Mouse (Mus musculus): ENCODE measurements around the gene Pigp.
A peak's percentile ranks its signal among the peaks of the same experiment; 100 is the strongest.

Gene Pigp

DNA sequence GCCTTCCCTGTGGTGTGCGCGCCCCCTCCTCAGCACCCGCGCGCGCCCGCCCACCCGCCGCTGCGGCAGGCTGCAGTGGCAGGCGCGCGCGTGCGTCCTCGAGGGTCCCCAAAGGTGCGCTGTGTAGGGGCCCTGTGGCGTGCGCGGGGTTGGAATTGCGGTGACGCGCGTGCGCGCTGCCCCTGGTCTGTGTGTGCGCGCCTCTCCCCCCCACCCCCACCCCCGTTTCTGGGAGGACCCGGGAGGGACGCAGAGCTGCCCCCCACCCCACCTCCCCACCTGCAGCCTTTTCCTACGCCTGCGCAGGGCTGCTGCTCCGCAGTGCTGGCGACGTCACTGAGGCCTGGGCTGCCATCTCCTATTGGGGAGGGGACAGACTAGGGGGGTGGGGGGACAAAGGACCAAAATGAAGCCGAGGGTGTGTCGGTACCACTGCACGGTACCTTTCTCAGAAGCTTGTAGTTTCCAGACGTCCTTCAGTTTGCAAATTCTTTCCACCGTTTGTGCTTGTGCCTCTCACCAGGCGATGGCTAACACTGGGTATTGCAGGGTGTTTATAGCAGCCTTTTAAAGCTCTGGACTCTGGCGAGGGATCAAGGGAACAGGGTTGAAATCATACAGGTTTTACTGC, at the start of gene Pigp:
TSS of gene Pigp (minus strand) at position 542 of the 631 bp plus-strand sequence.
- DNase-seq (ENCODE audit: low spot score): peak; percentile 88

DNA sequence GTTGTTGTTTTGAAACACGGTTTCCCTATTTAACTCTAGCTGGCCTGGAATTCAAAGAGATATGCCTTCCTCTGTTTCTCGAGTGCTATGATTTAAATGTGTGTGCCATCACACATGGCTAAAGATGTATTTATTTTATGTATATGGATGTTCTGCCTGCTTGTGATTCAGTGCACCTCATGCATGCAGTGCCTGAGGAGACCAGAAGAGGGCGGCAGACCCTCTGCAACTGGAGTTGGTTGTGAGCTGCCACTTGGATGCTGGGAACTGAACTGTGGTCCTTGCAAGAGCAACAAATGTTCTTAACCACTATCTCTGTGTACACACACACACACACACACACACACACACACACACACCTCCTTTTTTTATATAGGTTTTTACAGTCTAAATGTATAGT, 48.9 kb upstream of the Pigp start:
- no peak for DNase-seq (ENCODE audit: low spot score)

DNA sequence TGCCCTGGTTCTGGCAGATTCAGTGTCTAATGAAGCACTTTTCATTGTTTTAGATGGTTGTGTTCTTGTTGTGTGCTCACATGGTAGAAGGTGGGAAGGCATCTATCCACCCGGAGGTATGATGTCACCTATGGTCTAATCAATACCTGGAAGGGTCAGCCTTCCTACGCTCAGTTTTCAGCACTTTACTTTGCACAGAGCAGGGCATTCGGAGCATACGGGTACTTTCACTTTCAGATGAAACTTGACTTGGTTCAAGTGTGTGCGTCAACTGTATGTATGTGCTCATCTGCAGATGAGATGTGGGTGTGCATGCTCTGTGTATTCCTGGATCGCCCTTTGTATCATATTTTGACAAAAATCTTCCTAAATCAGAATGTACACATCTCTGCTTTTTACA, 42.5 kb upstream of the Pigp start:
- DNase-seq (ENCODE audit: low spot score): no peak

DNA sequence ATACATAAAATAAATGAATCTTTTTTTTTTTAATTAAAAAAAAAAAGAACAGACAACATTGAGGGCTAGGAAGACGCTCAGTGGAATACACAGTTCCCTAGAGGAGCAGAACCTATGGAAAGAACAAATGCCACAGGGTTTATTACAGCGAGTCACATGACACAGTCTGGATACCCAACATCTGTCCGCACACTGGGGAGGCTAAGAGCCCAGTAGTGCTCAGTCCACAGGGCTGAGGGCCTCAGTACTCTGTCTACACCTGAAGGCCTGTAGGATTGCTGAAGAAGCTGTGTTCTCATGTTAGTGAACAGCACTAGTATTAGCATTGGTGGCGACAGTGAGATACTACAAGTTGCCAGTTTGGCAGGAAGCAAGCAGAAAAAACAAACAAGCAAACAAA, 41.1 kb upstream of the Pigp start:
- no peak for DNase-seq (ENCODE audit: low spot score)

DNA sequence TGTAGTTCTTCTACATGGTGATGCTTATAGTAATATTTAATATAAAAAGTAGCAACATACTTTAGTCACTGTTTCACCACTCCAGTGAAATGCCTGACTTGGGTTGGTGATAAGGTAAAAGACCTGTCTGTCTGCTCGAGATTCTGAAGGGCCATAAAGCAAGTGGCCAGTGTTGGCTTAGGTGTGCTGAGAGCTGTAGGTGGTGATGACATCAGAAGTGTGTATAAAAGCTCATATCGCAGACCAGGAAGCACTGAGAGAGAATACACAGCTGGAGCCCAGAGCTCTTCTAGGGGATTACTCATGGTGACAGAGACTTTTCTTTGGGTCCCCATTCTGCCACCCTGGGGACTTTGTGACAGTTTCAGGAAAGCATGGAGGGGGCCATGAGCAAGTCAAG, 40.6 kb upstream of the Pigp start:
- no peak for DNase-seq (ENCODE audit: low spot score)

DNA sequence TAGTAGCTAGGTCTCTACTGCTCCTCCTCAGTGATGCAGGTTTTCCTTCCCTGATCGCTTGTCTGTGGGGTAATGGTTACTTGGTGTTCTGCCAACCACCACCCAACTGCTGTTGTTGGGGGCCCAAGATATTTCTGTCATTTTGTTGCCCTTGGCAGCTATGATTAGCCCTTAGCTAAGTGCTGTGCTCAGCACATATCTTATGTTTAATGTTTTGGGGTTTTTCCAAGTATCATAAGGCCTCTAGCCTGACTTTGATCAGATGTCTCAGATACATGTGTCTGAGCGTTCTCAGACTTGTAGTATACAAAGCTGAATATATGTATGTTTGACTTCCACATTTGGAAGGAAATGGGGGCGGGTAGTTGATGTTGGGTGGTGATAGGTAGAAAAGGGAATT, 39.6 kb upstream of the Pigp start:
- DNase-seq (ENCODE audit: low spot score): no peak

DNA sequence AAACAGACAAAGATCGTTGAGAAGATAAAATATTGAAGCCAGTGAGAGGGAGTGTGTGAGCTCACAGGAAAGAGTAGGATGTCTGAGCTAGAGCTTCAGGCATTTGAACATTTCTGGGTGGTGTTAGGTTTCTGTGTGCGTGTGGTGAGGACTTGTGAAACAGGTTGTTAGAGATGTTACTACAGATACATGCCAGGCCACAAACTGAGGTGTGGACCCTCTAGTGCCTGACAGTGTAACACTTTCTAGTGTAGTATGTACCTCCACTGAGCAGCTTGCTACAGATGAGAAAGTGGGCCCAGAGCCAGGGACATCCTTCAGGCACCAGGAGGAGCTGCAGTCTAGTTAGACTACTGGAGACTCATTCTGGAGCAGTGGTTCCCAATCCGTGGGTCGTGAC, 30.5 kb upstream of the Pigp start:
- no peak for DNase-seq (ENCODE audit: low spot score)

DNA sequence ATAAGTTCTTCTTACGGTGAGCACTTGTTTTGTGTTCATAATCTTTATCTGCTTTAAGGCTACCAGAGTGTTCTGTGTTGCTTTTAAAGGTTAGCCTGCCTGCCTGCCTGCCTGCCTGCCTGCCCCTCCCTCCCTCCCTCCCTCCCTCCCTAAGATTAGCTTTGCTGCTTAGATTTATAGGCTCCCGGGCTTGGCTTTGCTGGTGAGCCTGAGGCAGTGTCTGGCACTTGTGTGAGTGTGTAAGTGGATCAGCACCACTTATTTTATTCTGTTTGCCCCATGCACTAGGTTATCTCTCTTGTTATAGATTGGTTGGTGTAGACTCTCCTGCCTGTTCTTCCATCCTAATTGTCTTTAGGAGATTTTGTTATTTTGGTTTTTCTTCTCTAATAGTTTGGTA, 30.0 kb upstream of the Pigp start:
- DNase-seq (ENCODE audit: low spot score): peak; percentile 28

DNA sequence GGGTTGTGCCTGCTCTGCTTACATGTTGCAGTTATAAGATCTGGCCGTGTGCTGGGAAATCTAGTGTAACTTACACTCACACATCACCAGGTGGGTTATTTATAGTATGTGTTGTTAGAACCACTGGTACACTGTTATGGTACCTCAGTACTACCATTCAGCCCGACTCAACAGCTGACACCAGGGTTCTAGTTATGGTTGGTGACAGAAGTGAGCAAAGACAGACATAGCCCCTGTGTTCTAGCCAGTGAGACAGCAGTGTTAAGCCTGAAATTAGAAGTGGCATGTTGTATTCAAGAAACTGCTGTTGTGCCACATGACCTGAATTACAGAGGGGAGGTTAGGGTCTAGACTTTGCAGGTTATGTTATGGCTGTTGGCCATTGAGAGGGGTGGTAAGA, 27.5 kb upstream of the Pigp start:
- DNase-seq (ENCODE audit: low spot score): no peak

DNA sequence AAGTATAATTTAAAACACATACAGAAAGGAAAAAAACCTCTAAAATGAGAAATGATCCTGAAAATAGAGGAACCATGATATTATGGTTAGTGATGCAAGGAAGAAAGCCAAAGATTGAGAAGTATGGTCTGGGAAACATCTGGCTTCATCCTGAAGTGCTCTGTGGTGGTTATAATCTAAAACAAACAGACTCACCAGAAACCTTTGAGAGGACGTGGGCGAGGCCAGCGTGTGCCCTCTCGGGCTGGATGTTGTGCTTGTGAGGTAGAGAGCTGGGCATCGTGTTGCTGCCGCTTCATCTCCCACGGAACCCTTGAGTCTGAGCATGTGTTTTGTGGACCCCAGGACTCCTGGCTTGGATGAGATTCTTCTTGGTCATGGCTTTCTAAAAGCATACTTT, 25.0 kb upstream of the Pigp start:
- DNase-seq (ENCODE audit: low spot score): no peak

DNA sequence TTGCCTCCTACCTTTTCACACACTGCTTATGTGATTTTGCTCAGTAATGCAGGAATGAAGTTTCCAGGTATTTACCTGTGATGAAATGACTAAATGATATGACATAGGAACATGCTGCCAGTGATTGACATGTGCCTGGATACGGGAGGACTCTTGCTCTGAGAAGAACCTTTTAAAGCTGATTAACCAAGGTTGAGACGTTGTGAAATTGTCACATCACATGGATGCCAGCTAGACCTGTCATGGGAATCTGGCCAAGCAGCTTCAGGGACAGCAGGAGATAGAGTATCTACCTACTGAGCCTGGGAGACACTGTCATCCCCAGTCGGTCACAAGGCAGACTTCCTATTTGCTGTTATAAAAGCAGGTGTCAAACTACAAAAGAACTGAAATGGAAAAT, 23.4 kb upstream of the Pigp start:
- no peak for DNase-seq (ENCODE audit: low spot score)

DNA sequence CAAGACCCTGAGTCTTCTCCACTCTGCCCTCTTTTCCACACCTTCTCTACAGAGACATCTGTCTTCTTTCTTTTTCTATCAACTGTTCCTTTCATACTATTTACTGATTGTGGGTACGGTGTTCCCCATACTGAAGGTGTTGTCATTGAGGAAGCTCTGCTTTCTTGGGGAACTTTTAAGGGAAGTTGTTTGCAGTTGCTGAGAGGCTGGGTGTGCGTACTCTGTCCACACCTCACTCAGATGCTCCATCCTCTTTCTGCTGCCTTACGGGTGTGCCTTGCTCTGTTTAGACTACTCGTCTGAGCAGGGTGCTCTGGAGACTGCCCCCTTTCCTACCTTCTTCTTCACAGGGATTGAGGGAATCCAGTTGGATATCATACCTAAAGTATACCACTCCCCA, 20.7 kb upstream of the Pigp start:
- DNase-seq (ENCODE audit: low spot score): no peak

DNA sequence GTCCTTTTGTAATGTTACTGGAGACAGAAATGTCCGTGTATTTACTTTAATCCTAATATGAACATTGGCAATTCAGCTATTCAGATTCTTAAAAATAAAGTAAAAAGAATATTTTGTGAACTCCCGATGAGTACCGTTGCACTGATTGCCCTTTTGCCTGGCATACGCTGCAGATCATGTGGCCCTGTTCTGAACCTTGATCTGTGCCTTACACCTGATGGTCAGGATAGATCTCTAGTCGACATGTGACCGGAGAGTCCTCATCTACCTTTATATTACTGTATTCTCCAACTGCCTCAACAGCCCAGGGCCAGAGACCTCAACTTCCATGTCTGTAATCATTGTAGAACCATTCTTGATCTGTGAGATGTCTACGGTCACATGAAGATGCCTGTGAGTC, 16.0 kb upstream of the Pigp start:
- DNase-seq (ENCODE audit: low spot score): no peak

DNA sequence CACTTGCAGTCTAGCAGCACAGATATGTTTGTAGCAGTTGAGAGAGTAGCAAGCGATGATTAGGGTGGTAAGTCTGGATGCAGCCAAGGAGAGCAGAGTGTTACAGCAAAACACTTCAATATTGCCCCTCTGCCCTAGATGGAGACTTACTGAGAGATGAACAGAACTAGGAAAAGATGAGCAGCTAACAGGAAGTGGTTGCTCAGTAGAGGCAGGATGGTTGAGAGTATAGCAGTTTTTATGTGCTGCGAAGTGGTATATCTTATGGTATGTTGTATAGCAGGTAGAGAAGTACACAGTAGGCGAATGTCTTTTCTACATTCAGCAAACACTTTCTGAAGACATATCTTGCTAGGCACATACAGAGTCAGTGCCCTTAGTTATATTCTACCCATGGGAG, 11.6 kb upstream of the Pigp start:
- DNase-seq (ENCODE audit: low spot score): no peak

DNA sequence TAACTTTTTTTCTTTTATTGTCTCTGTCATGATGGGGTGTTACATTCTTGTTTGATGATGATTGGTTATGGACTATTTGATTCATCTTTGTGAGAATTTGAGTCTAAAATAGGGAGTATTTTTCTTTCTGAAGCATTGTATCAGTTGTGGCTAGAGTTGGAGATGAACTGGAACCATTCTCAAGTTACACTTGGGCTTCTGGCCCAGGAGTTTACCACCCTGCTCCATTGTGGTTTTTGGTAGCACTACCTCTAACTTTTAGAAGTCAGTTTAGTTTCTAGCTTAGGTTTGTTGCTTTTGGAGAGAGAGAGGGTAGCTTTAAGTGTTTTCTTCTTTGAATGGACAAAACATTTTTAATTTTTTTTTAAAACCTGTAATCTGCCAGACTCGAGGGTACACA, 7.7 kb upstream of the Pigp start:
- no peak for DNase-seq (ENCODE audit: low spot score)

DNA sequence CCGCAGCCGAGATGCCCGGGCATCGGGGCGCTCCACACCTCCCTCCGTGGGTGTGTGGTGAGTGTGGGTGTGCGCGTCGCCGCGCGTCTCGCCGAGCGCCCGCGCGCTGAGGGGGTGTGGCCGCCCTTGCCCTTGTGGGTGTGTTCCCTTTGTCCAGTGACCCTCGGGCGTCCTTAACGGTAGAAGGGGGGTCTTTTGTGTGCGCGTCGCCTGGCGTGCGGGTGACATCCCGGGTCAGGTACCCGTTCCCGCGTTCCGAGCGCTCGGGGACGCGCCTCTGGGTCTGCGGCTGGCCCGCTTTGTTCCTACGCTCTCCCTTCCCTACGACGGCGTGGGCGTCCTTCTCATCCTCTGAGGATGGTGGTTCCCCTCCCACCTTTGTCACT, 734 bp downstream of the Pigp start:
- peak; percentile 86 for DNase-seq (ENCODE audit: low spot score)

DNA sequence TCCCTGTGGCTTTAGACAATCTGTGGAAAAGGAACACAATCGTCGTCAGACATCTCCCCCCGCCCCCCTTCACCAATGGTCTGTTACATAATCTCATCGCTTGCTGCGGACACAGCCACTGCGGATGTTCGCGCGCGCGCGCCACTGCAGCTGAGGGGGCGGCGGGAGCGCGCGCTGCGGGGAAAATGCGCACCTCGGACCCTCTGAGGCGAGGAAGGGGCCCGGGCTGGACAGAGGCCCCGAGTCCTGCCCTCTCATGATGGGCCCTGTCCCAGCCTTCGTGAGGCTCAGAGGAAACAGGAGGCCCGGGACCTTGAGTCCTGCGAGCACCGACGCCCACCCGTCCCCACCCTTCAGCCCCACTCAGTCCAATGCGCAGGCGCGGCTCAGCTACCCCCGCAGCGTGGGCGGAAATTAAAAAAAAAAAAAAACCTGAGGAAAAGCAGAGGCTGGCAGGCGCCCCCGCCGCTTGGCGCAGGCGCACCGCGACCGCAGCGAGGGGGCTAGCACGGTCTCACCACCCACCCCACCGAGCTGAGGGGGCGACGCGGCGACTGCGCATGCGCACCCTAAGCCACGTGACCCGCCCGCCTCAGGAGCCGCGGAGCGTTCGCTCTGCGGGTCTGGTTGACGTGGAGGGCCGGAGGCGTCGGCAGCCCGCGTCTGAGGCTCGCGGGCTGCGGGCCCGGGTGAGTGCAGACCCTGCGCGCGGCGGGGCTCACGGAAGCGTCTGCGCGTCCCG, 1.3 kb downstream of the Pigp start, which contains the start of gene Ttc3:
TSS of gene Ttc3 (plus strand) at position 446 of the 742 bp plus-strand sequence.
- peak; percentile 93 for DNase-seq (ENCODE audit: low spot score)

DNA sequence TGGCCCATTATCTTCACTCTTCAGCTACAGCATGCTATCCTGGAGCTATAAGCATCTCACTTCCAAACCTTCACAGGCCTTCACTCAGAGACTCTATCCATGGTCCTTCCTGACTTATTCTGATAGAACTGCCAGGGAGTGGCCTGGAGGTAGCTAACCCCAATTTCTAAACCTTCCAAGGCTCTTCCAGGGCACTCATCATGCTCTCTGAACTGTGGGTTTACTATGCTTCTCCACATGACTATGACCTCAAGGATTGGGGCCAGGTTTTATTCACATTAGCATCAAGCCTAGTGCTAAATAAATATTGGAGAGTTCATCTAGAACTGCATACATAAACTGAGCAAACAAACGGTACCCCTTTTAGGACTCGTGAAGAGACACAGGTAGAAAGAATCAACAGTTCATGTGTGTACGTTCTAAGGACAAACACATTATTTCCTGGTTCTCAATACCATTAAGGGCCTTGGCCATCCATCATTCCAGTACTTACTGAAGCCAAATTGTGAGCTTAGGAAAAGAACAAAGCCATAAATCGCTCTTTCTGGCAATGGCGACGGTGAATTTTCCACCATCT, 2.0 kb downstream of the Pigp start:
- no peak for DNase-seq (ENCODE audit: low spot score)

DNA sequence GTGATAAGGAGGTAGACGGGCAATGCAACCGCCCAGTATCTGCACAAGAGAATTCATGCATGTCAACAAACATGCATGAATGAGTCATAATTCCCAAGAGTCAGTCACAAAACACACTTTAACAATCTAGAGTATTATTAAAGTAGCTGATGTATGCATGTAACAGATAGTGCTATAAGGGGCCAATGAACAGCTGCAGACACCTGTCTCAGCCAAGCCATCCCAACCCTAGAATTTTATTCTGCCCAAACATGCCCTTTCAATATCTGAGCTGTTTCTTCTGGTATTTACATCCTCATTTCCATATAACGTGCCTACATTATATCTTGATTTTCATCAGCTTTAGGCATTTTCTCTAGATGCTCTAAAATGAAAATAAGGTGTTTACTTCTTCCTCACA, 6.2 kb downstream of the Pigp start:
- DNase-seq (ENCODE audit: low spot score): no peak

DNA sequence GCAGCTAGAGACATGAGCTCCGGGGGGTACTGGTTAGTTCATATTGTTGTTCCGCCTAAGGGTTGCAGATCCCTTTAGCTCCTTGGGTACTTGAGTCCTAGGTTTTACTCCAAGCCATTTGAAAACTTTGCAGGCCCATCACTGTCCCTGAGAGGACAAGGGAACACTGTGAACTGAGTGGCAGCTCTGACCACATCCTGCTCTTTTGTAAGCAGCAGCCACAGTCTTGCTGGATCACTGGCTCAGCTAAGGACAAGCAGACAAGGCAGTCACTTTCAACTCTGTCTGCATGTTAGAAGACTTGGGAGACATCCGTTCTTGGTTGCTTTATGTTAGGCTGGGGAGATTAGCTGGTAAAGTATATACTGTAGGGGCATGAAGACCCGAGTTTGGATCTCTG, 7.8 kb downstream of the Pigp start:
- no peak for DNase-seq (ENCODE audit: low spot score)

DNA sequence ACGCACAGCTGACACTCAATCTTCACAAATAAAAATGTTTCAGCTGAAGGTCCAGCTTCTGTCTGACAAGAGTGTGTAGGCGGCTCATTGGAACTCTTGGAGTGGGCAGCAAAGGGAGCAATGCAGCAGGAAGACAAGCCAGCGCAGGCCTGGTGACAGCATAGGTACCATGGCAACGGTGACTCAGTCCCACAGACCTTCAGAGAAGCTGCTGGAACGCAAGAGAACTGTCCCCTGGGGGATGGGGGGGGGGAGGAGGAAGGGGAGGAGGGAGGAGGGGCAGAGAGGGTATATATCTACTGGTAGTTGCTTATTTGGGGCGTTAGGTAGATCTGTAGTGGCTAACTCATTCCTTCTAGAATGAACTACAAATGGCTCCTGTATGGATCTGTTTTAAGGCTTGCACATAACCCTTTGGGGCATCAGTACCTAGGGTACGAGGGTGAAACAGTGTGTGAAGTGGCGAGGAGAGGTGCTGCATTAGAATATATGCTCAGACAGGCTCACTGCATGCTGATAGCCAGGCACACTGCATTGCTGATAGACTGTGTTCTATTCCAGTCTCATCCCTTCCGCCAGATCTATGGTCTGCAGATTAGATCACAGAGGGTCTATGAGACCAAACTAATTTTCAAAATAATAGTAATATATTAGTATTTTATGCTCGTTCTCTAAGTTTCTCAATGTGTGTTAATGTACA, 9.3 kb downstream of the Pigp start:
- DNase-seq (ENCODE audit: low spot score): peak; percentile 23

DNA sequence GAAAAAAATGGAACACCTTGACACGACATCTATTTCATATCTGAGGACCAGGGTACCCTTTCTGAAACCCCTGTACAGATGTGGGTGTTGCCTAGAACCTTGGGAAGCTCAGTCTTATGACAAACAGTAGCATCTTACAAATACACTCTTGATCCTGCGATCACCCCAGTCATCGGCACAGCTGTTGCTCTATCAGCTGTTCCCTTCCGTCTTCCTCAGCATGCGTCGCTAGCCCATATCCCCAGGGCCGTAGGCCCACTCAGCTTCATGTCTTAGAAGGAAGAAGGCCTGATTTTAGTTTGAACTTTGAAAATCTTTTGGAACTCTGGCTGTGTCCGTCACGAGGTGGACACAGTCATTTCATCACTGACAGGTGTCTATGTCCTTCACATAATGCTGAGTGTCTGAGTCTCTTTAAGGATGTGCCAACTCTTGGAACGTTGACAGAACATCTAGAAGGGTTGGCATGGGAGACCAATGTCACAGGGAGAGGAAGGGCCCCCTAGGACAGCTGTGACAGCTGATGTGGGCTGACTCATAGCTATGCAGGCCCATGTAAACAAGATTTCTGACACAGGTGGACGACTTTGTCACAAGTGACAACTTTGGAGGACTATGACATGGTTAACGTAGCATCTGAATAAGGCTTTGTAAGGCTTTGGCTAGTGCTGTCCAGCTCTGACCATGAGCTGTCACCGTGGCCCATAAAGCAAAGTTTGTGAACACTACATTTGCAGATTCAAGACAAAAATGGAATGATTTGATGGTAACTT, 10.9 kb downstream of the Pigp start:
- no peak for DNase-seq (ENCODE audit: low spot score)
